Mouse (Mus musculus) cerebellum, adult 2 months (tissue): ENCODE measurements around the gene Acyp2.

Experiments used
- CTCF ChIP-seq: fragments of 200-500 bp; IDR thresholded peaks from 2 replicates; pipeline ENCODE4 v1.5.1; 2011; ENCODE audit warnings: low read depth, mild to moderate bottlenecking, control low read depth, low read length, moderate library complexity, borderline replicate concordance; ENCODE audit not compliant: insufficient read depth
- POLR2A ChIP-seq: fragments of 200-500 bp; IDR thresholded peaks from 2 replicates; pipeline ENCODE4 v1.6.1; 2011; ENCODE audit warnings: low read length, control low read depth, borderline replicate concordance; ENCODE audit not compliant: insufficient read depth

- peak; percentile 42; the same call in 1 of the 2 replicates for TF ChIP-seq CTCF
- no peak for TF ChIP-seq POLR2A
These were observed 7.7 kb upstream of the Acyp2 start for GRCm38 (mm10) chr11:30657069-30657468.
